Mouse (Mus musculus) lung, postnatal 0 days (tissue): ENCODE measurements around the gene Krt19.

Experiments used
- CTCF ChIP-seq: IDR thresholded peaks from 2 replicates; pipeline ENCODE4 v1.5.1; 2016; ENCODE audit warnings: antibody characterized with exemption, mild to moderate bottlenecking
- EP300 ChIP-seq: IDR thresholded peaks from 2 replicates; pipeline ENCODE4 v1.6.1; 2016; ENCODE audit warnings: antibody characterized with exemption, mild to moderate bottlenecking, control low read depth

DNA sequence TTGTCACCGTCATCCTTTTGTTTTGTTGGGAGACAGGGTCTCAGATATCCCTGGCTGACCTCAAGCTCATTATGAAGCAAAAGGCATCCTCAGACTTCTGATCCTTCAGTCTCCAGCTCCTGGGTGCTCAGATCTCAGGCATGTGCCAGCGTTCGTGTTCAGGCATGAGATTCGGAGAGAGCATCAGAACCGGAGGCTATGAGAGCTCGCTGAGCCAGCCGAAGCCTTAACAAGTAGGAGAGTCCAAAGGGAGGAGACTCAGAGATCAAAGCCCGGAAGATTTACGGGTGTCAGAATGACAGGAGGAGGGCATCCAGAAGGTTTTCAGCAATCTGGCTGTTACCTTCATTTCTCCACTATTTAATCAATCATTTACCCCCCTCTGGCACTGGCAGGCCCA, 28.3 kb upstream of the Krt19 start:
- TF ChIP-seq CTCF (no peak), EP300 (no peak)
